Mouse (Mus musculus): Measurements from ENCODE around the gene Umad1. TPM values are rescaled to one million over a fixed set of nuclear protein-coding genes. Genes with fewer than 3 reads are reported as not detected.

Umad1 gene
- polyA plus RNA-seq, 1 experiment from 2014 or later, result 20.6 TPM

DNA sequence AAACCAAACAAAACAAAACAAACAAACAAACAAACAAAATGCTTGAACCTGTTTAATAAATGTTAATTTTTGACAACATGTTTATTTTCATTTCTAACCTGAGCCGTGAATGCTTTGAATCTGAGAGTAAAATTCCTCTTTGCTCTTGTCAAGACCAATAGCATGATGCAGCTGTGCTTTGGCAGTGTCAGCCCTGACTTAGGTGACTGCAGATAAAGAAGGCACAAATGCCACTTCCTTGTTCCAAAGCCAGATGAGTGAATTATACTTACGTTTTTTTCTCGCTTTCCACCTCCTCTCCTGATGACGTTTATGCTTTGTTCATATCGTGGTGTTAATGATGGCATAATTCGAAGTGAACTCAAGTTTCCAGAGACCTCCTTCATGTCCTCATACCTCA lies 131.2 kb downstream of the Umad1 start:
- Histone ChIP-seq H3K4me3 (ENCODE audit: low read depth, low read length) (no peak overlapping the region), H3K36me3 (ENCODE audit: control insufficient read depth, insufficient read depth, low read length) (no peaks in the 10 kb centered on the region), H3K9me3 (ENCODE audit: control insufficient read depth, low read length) (no peaks in the 10 kb centered on the region), H3K27ac (ENCODE audit: low read depth, low read length) (no peak overlapping the region), H3K27me3 (replicated peaks; ENCODE audit: control insufficient read depth, insufficient read depth, low read length) (no peaks in the 10 kb centered on the region), H3K4me2 (no peak overlapping the region), H3K9ac (ENCODE audit: low read depth, low read length) (no peak overlapping the region), H3K4me1 (replicated peaks; ENCODE audit: control insufficient read depth, insufficient read depth, low read length) (no peaks in the 10 kb centered on the region; the same call in 1 of the 2 replicates)
- WGBS, result 84% methylated on average over 6 of the region's 6 CpGs
- DNase-seq (ENCODE audit: low spot score), result no peak
- ATAC-seq (replicated peaks; ENCODE audit: low FRiP score), result no peak

GRCm38 (mm10) chr6:8390935-8391334 lies 131.8 kb downstream of the Umad1 start:
- Histone ChIP-seq H3K36me3 (ENCODE audit: control insufficient read depth, insufficient read depth, low read length) (no peaks in the 10 kb centered on the region), H3K4me3 (ENCODE audit: low read depth, low read length) (no peak overlapping the region), H3K27ac (ENCODE audit: low read depth, low read length) (no peak overlapping the region), H3K4me2 (no peak overlapping the region), H3K27me3 (replicated peaks; ENCODE audit: control insufficient read depth, insufficient read depth, low read length) (no peaks in the 10 kb centered on the region), H3K9ac (ENCODE audit: low read depth, low read length) (no peak overlapping the region), H3K4me1 (replicated peaks; ENCODE audit: control insufficient read depth, insufficient read depth, low read length) (no peaks in the 10 kb centered on the region; the same call in 1 of the 2 replicates), H3K9me3 (ENCODE audit: control insufficient read depth, low read length) (no peaks in the 10 kb centered on the region)
- ATAC-seq (replicated peaks; ENCODE audit: low FRiP score) (no peak), DNase-seq (ENCODE audit: low spot score) (no peak)
- WGBS, result 86% methylated on average over 2 of the region's 2 CpGs

DNA sequence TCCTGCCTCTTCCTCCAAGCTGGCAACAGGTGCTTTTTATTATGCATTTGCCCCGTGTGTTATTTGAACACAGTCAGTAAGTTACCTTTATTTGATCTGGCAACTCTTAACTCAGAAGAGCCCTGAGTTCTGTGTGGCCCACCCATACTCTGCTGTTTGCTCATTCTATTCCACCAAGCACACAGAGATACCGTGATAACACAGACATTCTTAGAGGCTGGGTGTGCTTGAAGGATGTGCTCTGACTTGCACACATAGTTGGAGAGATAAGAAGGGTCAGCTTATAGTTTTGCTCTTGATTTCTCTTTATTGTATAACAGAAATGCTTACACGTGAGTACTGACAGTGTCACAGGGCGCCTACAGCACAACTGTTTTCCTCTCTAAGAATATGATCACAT lies 133.9 kb downstream of the Umad1 start:
- Histone ChIP-seq H3K4me1 (replicated peaks; ENCODE audit: control insufficient read depth, insufficient read depth, low read length) (no peaks in the 10 kb centered on the region; the same call in 1 of the 2 replicates), H3K9me3 (ENCODE audit: control insufficient read depth, low read length) (no peaks in the 10 kb centered on the region), H3K4me2 (no peak overlapping the region), H3K27ac (ENCODE audit: low read depth, low read length) (no peak overlapping the region), H3K9ac (ENCODE audit: low read depth, low read length) (no peak overlapping the region), H3K27me3 (replicated peaks; ENCODE audit: control insufficient read depth, insufficient read depth, low read length) (no peaks in the 10 kb centered on the region), H3K4me3 (ENCODE audit: low read depth, low read length) (no peak overlapping the region), H3K36me3 (ENCODE audit: control insufficient read depth, insufficient read depth, low read length) (no peaks in the 10 kb centered on the region)
- DNase-seq (ENCODE audit: low spot score) (no peak), ATAC-seq (replicated peaks; ENCODE audit: low FRiP score) (peak; percentile 71)
- WGBS, result 66% methylated on average over 4 of the region's 4 CpGs

- Histone ChIP-seq H3K36me3 (ENCODE audit: control insufficient read depth, insufficient read depth, low read length) (no peaks in the 10 kb centered on the region), H3K4me2 (no peak overlapping the region), H3K27ac (ENCODE audit: low read depth, low read length) (no peak overlapping the region), H3K9me3 (ENCODE audit: control insufficient read depth, low read length) (no peaks in the 10 kb centered on the region), H3K9ac (ENCODE audit: low read depth, low read length) (no peak overlapping the region), H3K4me3 (ENCODE audit: low read depth, low read length) (no peak overlapping the region), H3K27me3 (replicated peaks; ENCODE audit: control insufficient read depth, insufficient read depth, low read length) (no peaks in the 10 kb centered on the region), H3K4me1 (replicated peaks; ENCODE audit: control insufficient read depth, insufficient read depth, low read length) (no peaks in the 10 kb centered on the region; the same call in 1 of the 2 replicates)
- ATAC-seq (replicated peaks; ENCODE audit: low FRiP score) (no peak), DNase-seq (ENCODE audit: low spot score) (no peak)
These were observed 135.0 kb downstream of the Umad1 start for GRCm38 (mm10) chr6:8394044-8394443.

GRCm38 (mm10) chr6:8395061-8395460 lies 136.0 kb downstream of the Umad1 start:
- H3K9me3 ChIP-seq (ENCODE audit: control insufficient read depth, low read length), result no peaks in the 10 kb centered on the region
- ATAC-seq (replicated peaks; ENCODE audit: low FRiP score) (no peak), DNase-seq (ENCODE audit: low spot score) (no peak)
- 58% methylated on average over 4 of the region's 4 CpGs for WGBS
- H3K4me1 ChIP-seq (replicated peaks; ENCODE audit: control insufficient read depth, insufficient read depth, low read length), result no peaks in the 10 kb centered on the region; the same call in 1 of the 2 replicates
- no peak overlapping the region for H3K27ac ChIP-seq (ENCODE audit: low read depth, low read length)
- H3K27me3 ChIP-seq (replicated peaks; ENCODE audit: control insufficient read depth, insufficient read depth, low read length), result no peaks in the 10 kb centered on the region
- H3K9ac ChIP-seq (ENCODE audit: low read depth, low read length), result no peak overlapping the region
- no peak overlapping the region for H3K4me3 ChIP-seq (ENCODE audit: low read depth, low read length)
- H3K4me2 ChIP-seq, result no peak overlapping the region
- no peaks in the 10 kb centered on the region for H3K36me3 ChIP-seq (ENCODE audit: control insufficient read depth, insufficient read depth, low read length)

GRCm38 (mm10) chr6:8397252-8397651 lies 138.2 kb downstream of the Umad1 start:
- Histone ChIP-seq H3K27me3 (replicated peaks; ENCODE audit: control insufficient read depth, insufficient read depth, low read length) (no peaks in the 10 kb centered on the region), H3K4me2 (no peak overlapping the region), H3K36me3 (ENCODE audit: control insufficient read depth, insufficient read depth, low read length) (no peaks in the 10 kb centered on the region), H3K27ac (ENCODE audit: low read depth, low read length) (no peak overlapping the region), H3K4me3 (ENCODE audit: low read depth, low read length) (no peak overlapping the region), H3K9me3 (ENCODE audit: control insufficient read depth, low read length) (no peaks in the 10 kb centered on the region), H3K4me1 (replicated peaks; ENCODE audit: control insufficient read depth, insufficient read depth, low read length) (no peaks in the 10 kb centered on the region; the same call in 1 of the 2 replicates), H3K9ac (ENCODE audit: low read depth, low read length) (no peak overlapping the region)
- ATAC-seq (replicated peaks; ENCODE audit: low FRiP score) (no peak), DNase-seq (ENCODE audit: low spot score) (no peak)
- WGBS, result 88% methylated on average over 7 of the region's 7 CpGs

- Histone ChIP-seq H3K4me2 (no peak overlapping the region), H3K9ac (ENCODE audit: low read depth, low read length) (no peak overlapping the region), H3K36me3 (ENCODE audit: control insufficient read depth, insufficient read depth, low read length) (no peaks in the 10 kb centered on the region), H3K4me3 (ENCODE audit: low read depth, low read length) (no peak overlapping the region), H3K9me3 (ENCODE audit: control insufficient read depth, low read length) (no peaks in the 10 kb centered on the region), H3K27ac (ENCODE audit: low read depth, low read length) (no peak overlapping the region), H3K4me1 (replicated peaks; ENCODE audit: control insufficient read depth, insufficient read depth, low read length) (no peaks in the 10 kb centered on the region), H3K27me3 (replicated peaks; ENCODE audit: control insufficient read depth, insufficient read depth, low read length) (no peaks in the 10 kb centered on the region)
- ATAC-seq (replicated peaks; ENCODE audit: low FRiP score) (no peak), DNase-seq (ENCODE audit: low spot score) (no peak)
- 82% methylated on average over 1 of the region's 1 CpGs for WGBS
These were observed 140.6 kb downstream of the Umad1 start for GRCm38 (mm10) chr6:8399710-8400109.

DNA sequence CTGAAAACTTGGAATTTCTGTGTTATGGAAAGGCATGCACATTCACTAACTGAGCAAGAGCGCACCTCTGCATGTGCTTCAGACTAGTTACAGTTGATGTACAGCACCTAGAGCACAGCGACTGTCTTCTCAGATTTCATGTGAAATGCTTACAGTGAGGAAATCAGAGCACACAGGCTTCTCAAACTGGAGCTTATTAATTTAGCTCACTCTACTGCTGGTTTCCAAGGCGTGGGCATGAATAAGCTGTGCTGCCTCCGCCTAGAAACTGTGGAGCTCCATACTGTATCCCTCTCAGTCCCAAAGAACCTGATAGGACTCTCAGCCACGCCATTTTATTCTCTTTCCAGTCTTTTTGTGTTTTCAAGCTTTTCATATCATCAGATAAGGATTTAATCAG lies 144.0 kb downstream of the Umad1 start:
- Histone ChIP-seq H3K4me2 (no peak overlapping the region), H3K27me3 (replicated peaks; ENCODE audit: control insufficient read depth, insufficient read depth, low read length) (no peaks in the 10 kb centered on the region), H3K9ac (ENCODE audit: low read depth, low read length) (no peak overlapping the region), H3K36me3 (ENCODE audit: control insufficient read depth, insufficient read depth, low read length) (no peaks in the 10 kb centered on the region), H3K27ac (ENCODE audit: low read depth, low read length) (no peak overlapping the region), H3K4me3 (ENCODE audit: low read depth, low read length) (no peak overlapping the region), H3K4me1 (replicated peaks; ENCODE audit: control insufficient read depth, insufficient read depth, low read length) (no peaks in the 10 kb centered on the region), H3K9me3 (ENCODE audit: control insufficient read depth, low read length) (no peaks in the 10 kb centered on the region)
- no peak for ATAC-seq (replicated peaks; ENCODE audit: low FRiP score)
- 93% methylated on average over 5 of the region's 5 CpGs for WGBS
- DNase-seq (ENCODE audit: low spot score), result no peak

GRCm38 (mm10) chr6:8405844-8406243 lies 146.8 kb downstream of the Umad1 start:
- Histone ChIP-seq H3K9ac (ENCODE audit: low read depth, low read length) (no peak overlapping the region), H3K27me3 (replicated peaks; ENCODE audit: control insufficient read depth, insufficient read depth, low read length) (no peaks in the 10 kb centered on the region), H3K4me1 (replicated peaks; ENCODE audit: control insufficient read depth, insufficient read depth, low read length) (no peaks in the 10 kb centered on the region), H3K27ac (ENCODE audit: low read depth, low read length) (no peak overlapping the region), H3K9me3 (ENCODE audit: control insufficient read depth, low read length) (no peaks in the 10 kb centered on the region), H3K4me2 (no peak overlapping the region), H3K4me3 (ENCODE audit: low read depth, low read length) (no peak overlapping the region), H3K36me3 (ENCODE audit: control insufficient read depth, insufficient read depth, low read length) (no peaks in the 10 kb centered on the region)
- ATAC-seq (replicated peaks; ENCODE audit: low FRiP score) (no peak), DNase-seq (ENCODE audit: low spot score) (no peak)
- 90% methylated on average over 5 of the region's 5 CpGs for WGBS

Data from liver, embryonic 11.5 days (tissue).